Mouse (Mus musculus) small intestine, adult 2 months (tissue): Measurements from ENCODE around the gene Gm10644. TPM values are rescaled to one million over a fixed set of nuclear protein-coding genes. Genes with fewer than 3 reads are reported as not detected.

Source experiments
- H3K27ac ChIP-seq: fragments of 200-500 bp; 2 replicates; pipeline ENCODE4 v1.5.1; 2012; ENCODE audit warnings: low read depth, low read length, control low read depth, inconsistent platforms; ENCODE audit not compliant: insufficient read depth
- H3K27me3 ChIP-seq: fragments of 200-500 bp; 2 replicates; pipeline ENCODE4 v1.6.1; 2012; ENCODE audit warnings: mild to moderate bottlenecking, moderate library complexity, low read length, inconsistent platforms; ENCODE audit not compliant: control insufficient read depth, insufficient read depth
- H3K36me3 ChIP-seq: fragments of 200-500 bp; 2 replicates; pipeline ENCODE4 v1.6.1; 2012; ENCODE audit warnings: mild to moderate bottlenecking, low read length, control low read depth, inconsistent platforms; ENCODE audit not compliant: control insufficient read depth, insufficient read depth
- H3K4me1 ChIP-seq: fragments of 200-500 bp; 2 replicates; pipeline ENCODE4 v1.6.1; 2012; ENCODE audit warnings: low read length, inconsistent platforms, mixed read lengths; ENCODE audit not compliant: control insufficient read depth, insufficient read depth, insufficient read length
- H3K4me3 ChIP-seq: fragments of 200-500 bp; 2 replicates; pipeline ENCODE4 v1.5.1; 2012; ENCODE audit warnings: low read depth, mild to moderate bottlenecking, control low read depth, inconsistent platforms, low read length, moderate library complexity
- CTCF ChIP-seq: fragments of 200-500 bp; IDR thresholded peaks from 2 replicates; pipeline ENCODE4 v1.5.1; 2012; ENCODE audit warnings: low read depth, mild to moderate bottlenecking, control low read depth, inconsistent platforms, low read length, moderate library complexity, mixed read lengths; ENCODE audit not compliant: insufficient replicate concordance, insufficient read length; ENCODE audit errors: extremely low read depth
- POLR2A ChIP-seq: fragments of 200-500 bp; IDR thresholded peaks from 2 replicates; pipeline ENCODE4 v1.6.1; 2012; ENCODE audit warnings: low read depth, mild to moderate bottlenecking, control low read depth, inconsistent platforms, low read length, moderate library complexity
- WGBS: fragments of 180-500 bp; shearing (Covaris S2); methylation state at CpG from one replicate; pipeline ENCODE4 v1.1.7; 2018; 5-methylcytosine and 5-hydroxymethylcytosine counted together
- polyA plus RNA-seq: library from polyadenylated mRNA; depleted of rRNA; stranded (reverse); fragments of >200 nt; gene quantifications from 2 replicates; pipeline ENCODE4 v1.2.3, GENCODE M21; 2012

Gene Gm10644
- polyA plus RNA-seq, 1 experiment = 0.44 TPM

DNA sequence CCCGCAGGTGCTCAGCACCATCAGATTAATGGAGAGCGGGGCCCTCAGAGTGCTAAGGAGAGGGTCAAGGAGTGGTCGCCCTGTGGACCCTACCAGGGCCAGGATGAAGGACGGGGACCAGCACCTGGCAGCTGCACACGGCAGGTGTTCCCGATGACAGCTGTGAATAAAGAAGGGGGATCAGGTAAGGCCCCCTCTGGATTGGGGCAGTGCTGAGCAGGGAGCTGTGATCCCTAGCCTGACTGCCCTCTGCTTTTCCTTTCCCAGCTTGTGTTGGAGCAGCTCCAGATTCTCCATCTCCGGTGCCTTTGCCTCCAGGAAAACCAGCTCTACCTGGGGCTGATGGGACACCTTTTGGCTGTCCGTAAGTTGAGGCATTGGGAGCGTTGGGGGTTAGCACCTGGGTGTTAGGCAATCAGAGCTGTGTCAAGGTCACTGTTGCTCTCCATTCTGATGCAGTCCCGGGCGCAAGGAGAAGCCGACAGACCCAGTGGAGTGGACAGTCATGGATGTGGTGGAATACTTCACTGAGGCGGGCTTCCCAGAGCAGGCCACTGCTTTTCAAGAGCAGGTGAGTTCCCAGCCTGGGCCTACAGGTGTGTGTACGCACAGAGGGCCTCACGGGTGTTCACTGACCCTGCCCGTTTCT lies 44.2 kb upstream of the Gm10644 start:
- no peaks in the 10 kb centered on the region for H3K27me3 ChIP-seq
- H3K27ac ChIP-seq = no peak overlapping the region
- TF ChIP-seq POLR2A (no peak; the same call in 1 of the 2 replicates), CTCF (no peak)
- H3K36me3 ChIP-seq = peaks cover 4% of the 10 kb centered on the region
- H3K4me3 ChIP-seq = peak overlapping the region; percentile 66
- 56% methylated on average over 16 of the region's 16 CpGs for WGBS
- H3K4me1 ChIP-seq = peaks cover 12% of the 10 kb centered on the region

DNA sequence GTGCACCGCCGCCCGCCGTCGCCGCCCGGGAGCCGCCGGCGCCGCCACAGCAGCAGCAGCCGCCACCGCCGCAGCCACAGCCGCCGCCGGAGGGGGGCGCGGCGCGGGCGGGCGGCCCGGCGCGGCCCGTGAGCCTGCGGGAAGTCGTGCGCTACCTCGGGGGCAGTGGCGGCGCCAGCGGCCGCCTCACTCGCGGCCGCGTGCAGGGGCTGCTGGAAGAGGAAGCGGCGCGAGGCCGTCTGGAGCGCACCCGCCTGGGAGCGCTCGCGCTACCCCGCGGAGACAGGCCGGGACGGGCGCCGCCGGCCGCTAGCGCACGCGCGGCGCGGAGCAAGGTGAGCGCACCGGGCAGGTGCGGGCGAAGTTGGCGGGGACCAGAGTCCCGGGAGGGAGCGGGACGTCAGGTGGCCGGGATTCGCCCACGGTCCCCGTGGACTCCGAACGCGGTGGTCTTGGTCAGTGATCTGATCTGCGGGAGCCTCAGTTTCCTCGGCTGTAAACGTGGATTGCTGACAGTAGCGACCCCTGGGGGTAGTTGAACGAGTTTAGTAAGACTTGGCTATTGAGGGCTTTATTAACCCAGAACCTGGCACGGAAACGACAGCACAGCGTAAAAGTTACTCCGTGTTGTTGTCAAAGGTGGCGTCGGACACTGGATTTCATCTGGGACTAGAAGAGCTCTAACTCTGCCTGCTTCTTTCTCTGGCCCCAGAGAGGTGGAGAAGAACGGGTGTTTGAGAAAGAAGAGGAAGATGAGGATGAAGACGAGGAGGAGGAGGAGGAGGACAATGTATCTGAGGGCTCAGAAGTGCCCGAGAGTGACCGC lies 43.4 kb upstream of the Gm10644 start:
- Histone ChIP-seq H3K4me1 (peaks cover 12% of the 10 kb centered on the region), H3K36me3 (peaks cover 5% of the 10 kb centered on the region), H3K27me3 (no peaks in the 10 kb centered on the region), H3K4me3 (peak overlapping the region; percentile 66), H3K27ac (no peak overlapping the region)
- TF ChIP-seq POLR2A (no peak), CTCF (peak; percentile 50; the same call in 1 of the 2 replicates)
- 10% methylated on average over 92 of the region's 92 CpGs for WGBS

DNA sequence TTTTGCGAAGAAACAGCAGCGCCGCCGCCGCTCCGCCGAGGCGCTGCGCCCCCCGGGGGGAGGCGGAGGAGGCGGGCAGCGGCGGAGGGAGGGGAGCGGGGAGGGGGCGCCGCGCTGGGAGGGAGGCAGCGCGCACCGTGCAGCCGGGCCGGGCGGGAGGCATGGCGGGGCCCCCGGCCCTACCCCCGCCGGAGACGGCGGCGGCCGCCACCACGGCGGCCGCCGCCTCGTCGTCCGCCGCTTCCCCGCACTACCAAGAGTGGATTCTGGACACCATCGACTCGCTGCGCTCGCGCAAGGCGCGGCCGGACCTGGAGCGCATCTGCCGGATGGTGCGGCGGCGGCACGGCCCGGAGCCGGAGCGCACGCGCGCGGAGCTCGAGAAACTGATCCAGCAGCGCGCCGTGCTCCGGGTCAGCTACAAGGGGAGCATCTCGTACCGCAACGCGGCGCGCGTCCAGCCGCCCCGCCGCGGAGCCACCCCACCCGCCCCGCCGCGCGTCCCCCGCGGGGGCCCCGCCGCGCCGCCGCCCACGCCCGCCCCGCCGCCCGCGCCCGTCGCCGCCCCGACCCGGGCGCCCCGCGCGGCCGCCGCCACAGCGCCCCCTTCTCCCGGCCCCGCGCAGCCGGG lies 42.6 kb upstream of the Gm10644 start, which contains the start of gene Samd1:
Samd1 (plus strand) TSS at position 162 of the 631 bp plus-strand sequence.
- H3K4me1 ChIP-seq = peaks cover 6% of the 10 kb centered on the region
- WGBS = 8% methylated on average over 99 of the region's 112 CpGs
- H3K27ac ChIP-seq = peak within 1 kb of the TSS; percentile 69
- H3K27me3 ChIP-seq = no peaks in the 10 kb centered on the region
- peaks cover 5% of the 10 kb centered on the region for H3K36me3 ChIP-seq
- H3K4me3 ChIP-seq = peak within 1 kb of the TSS; percentile 88
- TF ChIP-seq CTCF = no peak
- no peak for TF ChIP-seq POLR2A

DNA sequence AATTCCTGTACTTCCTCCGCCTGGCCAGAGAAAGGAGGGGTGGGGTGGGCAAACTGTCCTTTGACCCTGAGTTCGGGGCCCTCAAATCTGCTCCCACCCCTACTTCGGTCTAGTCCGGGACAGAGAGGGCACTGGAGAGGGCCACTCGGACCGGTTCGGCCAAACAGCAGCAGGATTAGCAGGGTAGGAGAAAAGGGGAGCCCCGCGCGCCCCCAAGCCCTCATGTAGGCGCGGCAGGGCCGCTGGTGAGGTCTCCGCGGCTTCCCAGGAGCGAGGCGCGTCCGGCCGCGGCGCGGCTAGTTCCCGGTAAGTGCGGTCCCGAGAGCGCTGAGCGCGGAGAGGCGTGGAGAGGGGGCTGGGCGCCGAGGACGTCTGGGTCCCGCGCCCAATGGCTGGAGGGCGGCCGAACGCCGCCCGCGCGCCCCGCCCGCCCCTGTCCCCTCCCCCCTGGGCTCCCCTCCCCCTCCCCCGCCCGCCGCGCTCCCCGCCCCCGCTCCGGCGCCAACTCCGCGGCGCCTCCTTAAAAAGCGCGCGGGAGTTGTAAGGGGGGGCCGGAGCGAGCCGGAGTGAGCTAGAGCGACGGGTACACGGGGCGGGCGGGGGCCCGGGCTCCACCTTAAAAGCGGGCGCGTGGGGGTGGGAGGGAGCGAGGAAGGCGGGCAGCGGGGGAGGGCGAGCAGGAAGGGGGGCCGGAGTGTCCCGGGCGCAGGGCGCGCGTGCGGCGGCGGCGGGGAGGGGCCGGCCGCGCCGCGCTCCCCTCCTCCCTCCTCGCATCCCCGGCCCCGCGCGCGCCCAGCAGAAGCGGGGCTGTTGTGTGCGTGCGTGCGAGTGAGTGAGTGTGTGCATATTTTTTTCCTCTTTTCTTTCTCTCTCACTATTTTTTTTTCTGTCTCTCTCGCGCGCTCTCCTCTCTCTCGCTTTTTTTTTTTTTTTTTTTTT lies 41.8 kb upstream of the Gm10644 start:
- TF ChIP-seq CTCF = no peak
- TF ChIP-seq POLR2A = peak; percentile 90
- H3K4me3 ChIP-seq = peak overlapping the region; percentile 88
- H3K27me3 ChIP-seq = no peaks in the 10 kb centered on the region
- WGBS = 1% methylated on average over 78 of the region's 103 CpGs
- H3K27ac ChIP-seq = peak overlapping the region; percentile 69
- peaks cover 6% of the 10 kb centered on the region for H3K36me3 ChIP-seq
- H3K4me1 ChIP-seq = peaks cover 6% of the 10 kb centered on the region

- Histone ChIP-seq H3K27me3 (no peaks in the 10 kb centered on the region), H3K4me3 (no peak overlapping the region), H3K4me1 (peaks cover 6% of the 10 kb centered on the region), H3K36me3 (peaks cover 11% of the 10 kb centered on the region), H3K27ac (no peak overlapping the region)
- TF ChIP-seq POLR2A (no peak), CTCF (no peak)
- WGBS = 46% methylated on average over 12 of the region's 12 CpGs
These were observed 41.0 kb upstream of the Gm10644 start for GRCm38 (mm10) chr8:83995973-83996372.

DNA sequence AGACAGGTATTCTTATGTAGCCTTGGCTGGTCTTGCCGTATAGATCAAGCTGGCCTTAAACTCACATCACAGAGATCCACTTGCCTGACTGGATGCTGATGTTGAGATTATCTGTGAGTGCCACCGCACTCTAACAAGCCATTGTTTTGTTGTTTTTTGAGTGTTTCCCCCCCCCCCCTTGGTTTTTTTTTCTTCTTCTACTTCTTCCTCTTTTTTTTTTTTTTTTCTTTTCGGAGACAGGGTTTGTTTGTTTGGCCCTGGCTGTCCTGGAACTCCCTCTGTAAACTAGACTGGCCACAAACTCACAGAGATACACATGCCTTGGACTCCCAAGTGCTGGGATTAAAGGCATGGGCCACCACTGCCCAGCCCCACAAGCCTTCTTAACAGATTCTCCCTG lies 39.0 kb upstream of the Gm10644 start:
- H3K36me3 ChIP-seq = peaks cover 24% of the 10 kb centered on the region
- no peak overlapping the region for H3K27ac ChIP-seq
- no peaks in the 10 kb centered on the region for H3K27me3 ChIP-seq
- TF ChIP-seq POLR2A (no peak), CTCF (no peak)
- 74% methylated on average over 3 of the region's 3 CpGs for WGBS
- no peak overlapping the region for H3K4me3 ChIP-seq
- peaks cover 2% of the 10 kb centered on the region for H3K4me1 ChIP-seq
